Mouse (Mus musculus): ENCODE data around the gene Lce3f. TPM values are rescaled to one million over a fixed set of nuclear protein-coding genes. Genes with fewer than 3 reads are reported as not detected.

Lce3f gene
- polyA plus RNA-seq (2014; fragmentation: Nextera tagmentation; extraction: Ambion mirVana): not detected in 2 replicates

- H3K9me3 ChIP-seq (ENCODE audit: control insufficient read depth, low read length): no peaks in the 10 kb centered on the region
Observed at GRCm38 (mm10) chr3:92991926-92992325, at the start of gene Lce3f. Gene Lce3f (plus strand): TSS chr3:92992226.

DNA sequence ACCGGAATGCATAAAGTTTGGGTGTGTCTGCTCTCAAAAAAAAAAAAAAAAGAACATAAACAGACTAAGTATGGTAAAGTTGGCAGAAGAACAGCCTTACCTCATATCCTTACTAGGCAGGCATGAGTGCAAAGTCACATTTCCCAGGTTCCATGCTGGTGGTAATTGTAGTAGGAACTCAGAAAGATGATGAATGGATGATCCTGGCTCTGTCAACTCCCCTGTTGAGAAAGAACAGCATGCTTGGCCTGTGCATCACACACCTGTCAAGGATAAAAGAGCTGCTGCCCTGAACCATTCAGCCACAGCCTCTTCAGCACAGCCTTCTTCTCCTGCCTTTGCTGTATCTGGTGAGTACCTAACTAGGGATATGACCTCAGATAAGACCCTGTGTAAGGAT, 47.8 kb upstream of the Lce3f start, which contains the start of gene Lce3c:
Gene Lce3c (plus strand): TSS at position 301 of the 400 bp plus-strand sequence.
- 76% methylated on average over 1 of the region's 1 CpGs for WGBS
- no peak for ATAC-seq (replicated peaks; ENCODE audit: low FRiP score)

More at GRCm38 (mm10) chr3:92991926-92992325, at the start of gene Lce3f:
- no peak within 1 kb of the TSS for H3K4me3 ChIP-seq (ENCODE audit: low read depth, low read length)
- no peaks in the 10 kb centered on the region for H3K27me3 ChIP-seq (replicated peaks; ENCODE audit: control insufficient read depth, insufficient read depth, low read length)
- no peak within 1 kb of the TSS for H3K4me2 ChIP-seq
- no peak within 1 kb of the TSS for H3K27ac ChIP-seq (ENCODE audit: low read depth, low read length)
- H3K36me3 ChIP-seq (ENCODE audit: control insufficient read depth, insufficient read depth, low read length): no peaks in the 10 kb centered on the region
- DNase-seq (ENCODE audit: low spot score): no peak
- ATAC-seq (replicated peaks; ENCODE audit: low FRiP score): no peak
- H3K4me1 ChIP-seq (replicated peaks; ENCODE audit: control insufficient read depth, insufficient read depth, low read length): no peaks in the 10 kb centered on the region
- H3K9ac ChIP-seq (ENCODE audit: low read depth, low read length): no peak within 1 kb of the TSS

DNA sequence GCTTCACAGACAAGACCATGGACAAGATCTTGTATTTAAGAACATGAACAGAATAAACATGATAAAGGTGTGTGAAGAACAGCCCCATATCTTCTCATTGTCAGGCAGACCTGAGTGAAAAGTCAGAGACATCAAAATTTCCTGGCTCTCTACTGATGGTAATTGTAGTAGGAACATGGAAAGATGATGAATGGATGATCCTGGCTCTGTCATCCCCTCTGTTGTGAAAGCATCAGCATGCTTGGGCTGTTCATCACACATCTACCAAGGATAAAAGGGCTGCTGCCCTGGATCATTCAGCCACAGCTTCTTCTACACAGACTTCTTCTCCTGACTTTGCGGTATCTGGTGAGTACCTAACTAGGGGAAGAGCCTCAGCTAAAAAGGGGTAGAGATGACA, 34.9 kb upstream of the Lce3f start, which contains the start of gene Lce3d:
Gene Lce3d (plus strand): TSS at position 301 of the 400 bp plus-strand sequence.
- Histone ChIP-seq H3K4me2 (no peak within 1 kb of the TSS), H3K4me1 (replicated peaks; ENCODE audit: control insufficient read depth, insufficient read depth, low read length) (no peaks in the 10 kb centered on the region), H3K36me3 (ENCODE audit: control insufficient read depth, insufficient read depth, low read length) (no peaks in the 10 kb centered on the region), H3K27me3 (replicated peaks; ENCODE audit: control insufficient read depth, insufficient read depth, low read length) (no peaks in the 10 kb centered on the region), H3K9ac (ENCODE audit: low read depth, low read length) (no peak within 1 kb of the TSS), H3K27ac (ENCODE audit: low read depth, low read length) (no peak within 1 kb of the TSS), H3K4me3 (ENCODE audit: low read depth, low read length) (no peak within 1 kb of the TSS), H3K9me3 (ENCODE audit: control insufficient read depth, low read length) (no peaks in the 10 kb centered on the region)
- 93% methylated on average over 1 of the region's 1 CpGs for WGBS
- no peak for ATAC-seq (replicated peaks; ENCODE audit: low FRiP score)
- DNase-seq (ENCODE audit: low spot score): no peak

More for the DNA sequence above, 47.8 kb upstream of the Lce3f start, which contains the start of gene Lce3c:
- DNase-seq (ENCODE audit: low spot score): no peak
- no peaks in the 10 kb centered on the region for H3K9me3 ChIP-seq (ENCODE audit: control insufficient read depth, low read length)
- no peak within 1 kb of the TSS for H3K27ac ChIP-seq (ENCODE audit: low read depth, low read length)
- no peak within 1 kb of the TSS for H3K4me2 ChIP-seq
- no peaks in the 10 kb centered on the region for H3K4me1 ChIP-seq (replicated peaks; ENCODE audit: control insufficient read depth, insufficient read depth, low read length)
- H3K36me3 ChIP-seq (ENCODE audit: control insufficient read depth, insufficient read depth, low read length): no peaks in the 10 kb centered on the region
- H3K9ac ChIP-seq (ENCODE audit: low read depth, low read length): no peak within 1 kb of the TSS
- H3K27me3 ChIP-seq (replicated peaks; ENCODE audit: control insufficient read depth, insufficient read depth, low read length): no peaks in the 10 kb centered on the region
- H3K4me3 ChIP-seq (ENCODE audit: low read depth, low read length): no peak within 1 kb of the TSS

DNA sequence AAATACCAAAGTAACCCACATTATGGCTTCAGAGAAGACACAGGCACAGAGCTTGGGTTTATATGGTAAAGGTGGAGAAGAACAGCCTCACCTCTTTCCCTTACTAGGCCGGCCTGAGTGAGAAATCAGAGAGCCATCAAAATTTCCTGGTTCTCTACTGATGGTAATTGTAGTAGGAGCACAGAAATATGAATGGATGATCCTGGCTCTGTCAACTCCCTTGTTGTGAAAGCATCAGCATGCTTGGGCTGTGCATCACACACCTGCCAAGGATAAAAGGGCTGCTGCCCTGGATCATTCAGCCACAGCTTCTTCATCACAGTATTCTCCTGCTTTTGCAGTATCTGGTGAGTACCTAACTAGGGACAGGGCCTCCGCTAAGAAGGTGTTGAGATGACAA, 25.3 kb upstream of the Lce3f start, which contains the start of gene Lce3e:
Gene Lce3e (plus strand): TSS at position 301 of the 400 bp plus-strand sequence.
- Histone ChIP-seq H3K9me3 (ENCODE audit: control insufficient read depth, low read length) (no peaks in the 10 kb centered on the region), H3K4me2 (no peak within 1 kb of the TSS), H3K9ac (ENCODE audit: low read depth, low read length) (no peak within 1 kb of the TSS), H3K27ac (ENCODE audit: low read depth, low read length) (no peak within 1 kb of the TSS), H3K4me3 (ENCODE audit: low read depth, low read length) (no peak within 1 kb of the TSS), H3K4me1 (replicated peaks; ENCODE audit: control insufficient read depth, insufficient read depth, low read length) (no peaks in the 10 kb centered on the region), H3K27me3 (replicated peaks; ENCODE audit: control insufficient read depth, insufficient read depth, low read length) (no peaks in the 10 kb centered on the region), H3K36me3 (ENCODE audit: control insufficient read depth, insufficient read depth, low read length) (no peaks in the 10 kb centered on the region)
- ATAC-seq (replicated peaks; ENCODE audit: low FRiP score): no peak
- WGBS: 88% methylated on average over 2 of the region's 2 CpGs
- no peak for DNase-seq (ENCODE audit: low spot score)

GRCm38 (mm10) chr3:92978484-92978883, 13.5 kb upstream of the Lce3f start:
- 63% methylated on average over 2 of the region's 2 CpGs for WGBS
- no peak overlapping the region for H3K4me2 ChIP-seq
- no peak overlapping the region for H3K9ac ChIP-seq (ENCODE audit: low read depth, low read length)
- no peak overlapping the region for H3K27ac ChIP-seq (ENCODE audit: low read depth, low read length)
- H3K27me3 ChIP-seq (replicated peaks; ENCODE audit: control insufficient read depth, insufficient read depth, low read length): no peaks in the 10 kb centered on the region
- no peaks in the 10 kb centered on the region for H3K4me1 ChIP-seq (replicated peaks; ENCODE audit: control insufficient read depth, insufficient read depth, low read length)
- no peaks in the 10 kb centered on the region for H3K36me3 ChIP-seq (ENCODE audit: control insufficient read depth, insufficient read depth, low read length)
- no peaks in the 10 kb centered on the region for H3K9me3 ChIP-seq (ENCODE audit: control insufficient read depth, low read length)
- DNase-seq (ENCODE audit: low spot score): no peak
- H3K4me3 ChIP-seq (ENCODE audit: low read depth, low read length): no peak overlapping the region
- ATAC-seq (replicated peaks; ENCODE audit: low FRiP score): no peak

- Histone ChIP-seq H3K9me3 (ENCODE audit: control insufficient read depth, low read length) (no peaks in the 10 kb centered on the region), H3K4me3 (ENCODE audit: low read depth, low read length) (no peak overlapping the region), H3K36me3 (ENCODE audit: control insufficient read depth, insufficient read depth, low read length) (no peaks in the 10 kb centered on the region), H3K4me2 (no peak overlapping the region), H3K4me1 (replicated peaks; ENCODE audit: control insufficient read depth, insufficient read depth, low read length) (no peaks in the 10 kb centered on the region), H3K9ac (ENCODE audit: low read depth, low read length) (no peak overlapping the region), H3K27me3 (replicated peaks; ENCODE audit: control insufficient read depth, insufficient read depth, low read length) (no peaks in the 10 kb centered on the region), H3K27ac (ENCODE audit: low read depth, low read length) (no peak overlapping the region)
- ATAC-seq (replicated peaks; ENCODE audit: low FRiP score) (peak; percentile 61; the same call in 1 of the 2 replicates), DNase-seq (ENCODE audit: low spot score) (peak; percentile 37)
- 4% methylated on average over 7 of the region's 7 CpGs for WGBS
Observed at GRCm38 (mm10) chr3:92998691-92999090, 6.7 kb downstream of the Lce3f start.

DNA sequence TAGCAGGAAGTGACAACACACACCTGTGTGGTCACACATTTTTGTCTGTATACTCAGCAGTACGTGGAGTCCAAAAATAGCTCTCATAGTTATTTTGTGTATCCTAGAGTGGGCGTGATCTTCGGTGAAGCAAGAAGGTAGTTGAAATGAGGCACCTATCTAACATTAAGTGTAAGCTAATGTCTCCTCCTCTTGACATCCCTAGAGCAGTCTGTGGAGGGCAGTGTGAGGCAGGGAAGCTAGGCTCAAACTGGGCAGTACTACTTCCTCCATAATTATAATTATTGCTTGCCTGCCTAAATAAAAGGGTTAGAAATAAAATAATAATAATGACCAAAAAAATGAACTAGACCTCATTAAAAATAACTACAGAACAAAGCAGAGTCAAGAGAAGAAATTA, 8.6 kb downstream of the Lce3f start:
- Histone ChIP-seq H3K9me3 (ENCODE audit: control insufficient read depth, low read length) (no peaks in the 10 kb centered on the region), H3K27ac (ENCODE audit: low read depth, low read length) (no peak overlapping the region), H3K36me3 (ENCODE audit: control insufficient read depth, insufficient read depth, low read length) (no peaks in the 10 kb centered on the region), H3K27me3 (replicated peaks; ENCODE audit: control insufficient read depth, insufficient read depth, low read length) (no peaks in the 10 kb centered on the region), H3K4me3 (ENCODE audit: low read depth, low read length) (no peak overlapping the region), H3K4me1 (replicated peaks; ENCODE audit: control insufficient read depth, insufficient read depth, low read length) (no peaks in the 10 kb centered on the region), H3K4me2 (no peak overlapping the region), H3K9ac (ENCODE audit: low read depth, low read length) (no peak overlapping the region)
- ATAC-seq (replicated peaks; ENCODE audit: low FRiP score): no peak
- DNase-seq (ENCODE audit: low spot score): no peak
- 73% methylated on average over 3 of the region's 3 CpGs for WGBS

DNA sequence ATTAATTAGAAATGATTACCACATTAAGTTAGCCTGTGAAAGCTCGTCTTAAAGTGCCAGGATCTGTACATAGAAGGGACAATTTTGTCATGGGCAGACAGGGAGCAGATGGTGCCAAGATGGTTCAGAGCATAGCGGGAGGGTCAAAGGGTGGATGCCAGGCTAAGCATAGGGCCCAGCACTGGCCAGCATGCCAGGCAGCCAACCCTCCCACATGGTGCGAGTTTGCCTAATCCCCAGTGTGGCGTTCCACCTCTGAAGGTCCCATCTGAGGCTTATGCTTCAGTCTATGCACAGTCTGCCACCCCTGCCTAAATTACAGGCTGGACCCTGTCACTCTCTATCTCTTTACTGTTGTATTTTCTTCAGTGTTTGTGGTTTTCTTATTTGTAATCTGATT, 10.8 kb downstream of the Lce3f start:
- H3K27ac ChIP-seq (ENCODE audit: low read depth, low read length): no peak overlapping the region
- no peaks in the 10 kb centered on the region for H3K4me1 ChIP-seq (replicated peaks; ENCODE audit: control insufficient read depth, insufficient read depth, low read length)
- no peak for DNase-seq (ENCODE audit: low spot score)
- no peaks in the 10 kb centered on the region for H3K36me3 ChIP-seq (ENCODE audit: control insufficient read depth, insufficient read depth, low read length)
- no peak overlapping the region for H3K9ac ChIP-seq (ENCODE audit: low read depth, low read length)
- 80% methylated on average over 4 of the region's 4 CpGs for WGBS
- ATAC-seq (replicated peaks; ENCODE audit: low FRiP score): no peak
- H3K4me2 ChIP-seq: no peak overlapping the region
- no peaks in the 10 kb centered on the region for H3K27me3 ChIP-seq (replicated peaks; ENCODE audit: control insufficient read depth, insufficient read depth, low read length)
- no peaks in the 10 kb centered on the region for H3K9me3 ChIP-seq (ENCODE audit: control insufficient read depth, low read length)
- no peak overlapping the region for H3K4me3 ChIP-seq (ENCODE audit: low read depth, low read length)

GRCm38 (mm10) chr3:93014378-93014801, 22.4 kb downstream of the Lce3f start:
- no peak overlapping the region; the same call in 1 of the 2 replicates for H3K9ac ChIP-seq (ENCODE audit: low read depth, low read length)

More at GRCm38 (mm10) chr3:93014378-93014801, 22.4 kb downstream of the Lce3f start:
- no peaks in the 10 kb centered on the region for H3K9me3 ChIP-seq (ENCODE audit: control insufficient read depth, low read length)
- ATAC-seq (replicated peaks; ENCODE audit: low FRiP score) (peak; percentile 58), DNase-seq (ENCODE audit: low spot score) (peak; percentile 53)
- 2% methylated on average over 24 of the region's 24 CpGs for WGBS
- H3K4me2 ChIP-seq: peak overlapping the region; percentile 61
- H3K4me3 ChIP-seq (ENCODE audit: low read depth, low read length): peak overlapping the region; percentile 36
- no peaks in the 10 kb centered on the region for H3K4me1 ChIP-seq (replicated peaks; ENCODE audit: control insufficient read depth, insufficient read depth, low read length)
- no peaks in the 10 kb centered on the region for H3K27me3 ChIP-seq (replicated peaks; ENCODE audit: control insufficient read depth, insufficient read depth, low read length)
- no peaks in the 10 kb centered on the region for H3K36me3 ChIP-seq (ENCODE audit: control insufficient read depth, insufficient read depth, low read length)
- H3K27ac ChIP-seq (ENCODE audit: low read depth, low read length): no peak overlapping the region
